Mouse (Mus musculus): ENCODE results near the gene 2810408A11Rik. TPM values are rescaled to one million over a fixed set of nuclear protein-coding genes. Genes with fewer than 3 reads are reported as not detected.
"Not testable (repeated sequence)": the region's sequence is repeated elsewhere in the genome, so short reads cannot be mapped to it uniquely, and the experiment has no call there.

The 2810408A11Rik gene
- total RNA-seq, 2 experiments from 2014 or later, result 1.5 to 2.1 TPM

GRCm38 (mm10) chr11:69932254-69932653, 31.5 kb upstream of the 2810408A11Rik start:
- DNase-seq (ENCODE audit: low spot score in 2 of 2), result no peak

DNA sequence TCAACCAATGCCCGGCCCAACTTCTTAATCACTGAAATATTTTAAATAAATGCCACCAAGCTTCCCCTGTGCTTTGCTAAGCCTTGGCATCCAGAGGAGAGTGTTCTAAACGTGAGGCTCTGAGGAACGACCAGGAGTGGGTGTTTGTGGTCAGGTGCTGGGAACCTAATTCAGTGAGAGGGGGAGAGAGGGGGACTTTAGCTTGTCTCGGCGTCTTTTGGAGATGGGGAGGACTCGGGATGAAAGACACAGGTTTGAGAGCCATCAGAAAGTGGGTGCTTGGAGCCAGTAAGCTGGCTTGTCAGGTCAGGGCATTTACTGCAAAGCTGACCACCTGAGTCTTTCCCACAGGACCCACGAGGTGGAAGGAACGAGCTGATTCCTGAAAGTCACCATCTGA, 31.0 kb upstream of the 2810408A11Rik start:
- DNase-seq (ENCODE audit: low spot score in 2 of 2), result no peak

DNA sequence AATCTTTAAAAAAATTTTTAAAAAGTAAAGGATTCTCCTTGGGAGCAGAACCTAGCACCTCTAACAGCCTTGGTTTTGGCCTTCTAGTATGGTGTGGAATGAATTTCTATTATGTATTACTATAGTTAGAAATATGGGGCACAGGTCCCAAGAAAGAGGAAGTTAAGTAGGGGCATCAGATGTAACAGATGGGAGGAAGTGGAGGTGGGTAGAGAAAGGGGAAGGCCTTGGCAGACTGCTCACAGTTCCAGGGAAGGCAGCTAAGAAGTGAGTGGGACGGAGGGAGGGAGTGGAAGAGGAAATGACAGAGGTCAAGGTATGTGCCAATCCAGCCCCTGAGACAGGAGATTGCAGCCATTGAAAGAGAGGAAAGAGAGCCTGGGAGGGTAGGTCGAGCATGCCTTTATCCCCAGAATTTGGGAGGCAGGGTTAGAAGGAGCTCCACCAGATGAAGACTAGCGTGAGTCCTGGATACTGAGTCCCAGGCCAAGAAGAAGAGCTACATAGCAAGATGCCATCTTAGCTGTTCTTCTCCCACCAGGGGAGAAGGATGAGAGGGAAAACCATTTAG, 30.3 kb upstream of the 2810408A11Rik start:
- DNase-seq (ENCODE audit: low spot score in 2 of 2), result no peak

DNA sequence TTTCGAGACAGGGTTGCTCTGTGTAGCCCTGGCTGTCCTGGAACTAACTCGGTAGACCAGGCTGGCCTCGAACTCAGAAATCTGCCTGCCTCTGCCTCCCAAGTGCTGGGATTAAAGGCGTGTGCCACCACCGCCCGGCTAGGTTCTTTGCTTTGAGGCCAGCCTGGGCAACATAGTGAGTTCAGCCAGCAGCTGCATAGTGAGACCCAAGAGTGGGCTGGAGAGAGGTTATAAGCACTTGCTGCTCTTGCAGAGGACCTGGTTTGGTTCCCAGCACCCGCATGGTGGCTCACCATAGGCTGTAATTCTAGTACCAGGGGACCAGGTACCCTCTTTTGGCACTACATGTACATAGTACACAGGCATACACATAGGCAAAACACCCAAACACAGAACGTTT, 29.4 kb upstream of the 2810408A11Rik start:
- not testable (repeated sequence) for DNase-seq (ENCODE audit: low spot score in 2 of 2)

DNA sequence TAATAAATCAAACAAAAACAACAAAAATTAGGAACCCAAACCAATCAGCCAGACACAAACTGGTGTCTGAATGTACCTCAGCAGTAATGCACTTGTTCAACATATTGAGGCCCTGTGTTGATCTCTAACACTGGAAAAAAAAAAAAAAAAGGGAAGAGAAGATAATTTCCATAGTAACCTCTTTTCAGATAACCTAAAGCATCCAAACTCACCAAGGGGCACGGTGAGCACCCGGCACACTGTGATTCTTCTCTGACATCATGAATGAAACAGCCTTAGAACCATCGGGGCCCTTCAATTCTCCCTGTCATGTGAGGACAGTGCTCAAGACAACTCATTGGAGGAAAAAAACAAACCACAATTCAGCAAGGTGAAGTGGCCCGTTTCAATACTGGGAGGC, 28.9 kb upstream of the 2810408A11Rik start:
- DNase-seq (ENCODE audit: low spot score in 2 of 2), result no peak

- DNase-seq (ENCODE audit: low spot score in 2 of 2), result no peak
Measured at GRCm38 (mm10) chr11:69927501-69927900, 26.7 kb upstream of the 2810408A11Rik start.

DNA sequence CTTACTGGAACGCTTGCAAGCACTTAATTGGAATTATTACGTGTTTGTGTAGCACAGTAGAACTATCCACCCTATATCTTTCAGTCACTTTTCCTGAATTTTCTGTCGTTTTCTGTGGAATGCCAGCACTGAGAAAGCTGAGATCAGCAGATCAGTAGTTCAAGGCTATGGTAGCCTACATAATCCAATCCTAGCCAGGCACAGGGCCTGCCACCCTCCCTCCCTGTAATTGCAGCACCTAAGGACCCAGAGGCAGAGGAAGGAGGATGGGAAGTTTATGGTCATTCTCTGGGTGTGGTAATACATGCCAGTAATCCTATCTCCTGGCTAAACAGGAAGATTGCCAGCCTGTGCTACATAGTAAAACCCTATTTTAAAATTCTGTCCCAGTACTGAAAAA, 22.0 kb upstream of the 2810408A11Rik start:
- no peak for DNase-seq (ENCODE audit: low spot score in 2 of 2)

GRCm38 (mm10) chr11:69922012-69922756, 21.4 kb upstream of the 2810408A11Rik start:
- DNase-seq (ENCODE audit: low spot score in 2 of 2), result no peak

DNA sequence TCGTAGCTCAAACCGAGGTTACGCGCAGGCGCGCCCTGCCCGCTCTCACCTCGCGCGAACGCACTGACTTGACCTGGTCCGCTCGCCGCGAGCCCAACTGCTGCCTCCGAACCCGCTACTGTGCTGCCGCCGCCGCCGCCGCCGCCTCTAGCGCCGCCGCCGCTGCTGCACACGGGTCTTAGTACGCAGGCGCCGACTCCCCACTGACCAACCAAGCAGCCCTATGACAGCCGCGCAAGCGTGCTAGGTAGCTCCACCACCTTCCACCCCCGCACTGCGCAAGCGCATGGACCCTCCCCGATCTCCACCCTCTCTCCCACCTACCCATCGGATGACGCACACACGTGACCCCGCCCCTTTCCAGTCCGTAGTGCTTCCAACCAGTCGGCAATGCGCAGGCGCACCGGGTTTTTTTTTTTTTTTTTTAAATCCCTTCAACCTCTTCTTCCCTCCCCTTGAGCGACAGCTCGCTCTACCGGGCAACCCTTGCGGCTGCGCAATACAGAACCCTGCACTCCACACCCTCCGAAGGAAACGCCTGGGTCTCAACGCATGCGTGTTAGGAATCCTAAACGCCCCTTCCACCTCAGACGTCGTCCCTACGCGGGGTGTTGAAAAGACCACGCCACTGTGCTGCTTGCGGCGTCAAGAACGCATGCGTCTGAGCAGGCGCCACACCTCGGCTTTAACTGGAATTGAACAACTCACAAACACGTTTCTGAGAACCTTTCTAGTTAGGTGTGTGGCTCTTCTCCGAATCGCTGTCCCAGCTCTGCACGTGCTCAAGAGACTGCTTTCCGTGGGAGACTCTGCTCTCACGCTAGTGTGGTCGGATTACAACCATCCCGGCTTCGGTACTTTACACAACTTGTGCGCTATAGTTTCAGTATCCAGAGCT, 20.6 kb upstream of the 2810408A11Rik start, which contains the start of gene Eif5a:
Gene Eif5a (minus strand): TSS at position 845 of the 898 bp plus-strand sequence.
- DNase-seq (ENCODE audit: low spot score in 2 of 2), result peak; percentile 100

- no peak for DNase-seq (ENCODE audit: low spot score in 2 of 2)
Measured at GRCm38 (mm10) chr11:69920266-69921031, 19.7 kb upstream of the 2810408A11Rik start.

GRCm38 (mm10) chr11:69919661-69920265, 19.0 kb upstream of the 2810408A11Rik start:
- peak; percentile 53 to 63 for DNase-seq (ENCODE audit: low spot score in 2 of 2)

GRCm38 (mm10) chr11:69919053-69919452, 18.3 kb upstream of the 2810408A11Rik start:
- DNase-seq (ENCODE audit: low spot score in 2 of 2), result no peak

GRCm38 (mm10) chr11:69918118-69918517, 17.3 kb upstream of the 2810408A11Rik start:
- DNase-seq (ENCODE audit: low spot score in 2 of 2), result no peak

GRCm38 (mm10) chr11:69917379-69917948, 16.7 kb upstream of the 2810408A11Rik start:
- DNase-seq (ENCODE audit: low spot score in 2 of 2), result no peak

DNA sequence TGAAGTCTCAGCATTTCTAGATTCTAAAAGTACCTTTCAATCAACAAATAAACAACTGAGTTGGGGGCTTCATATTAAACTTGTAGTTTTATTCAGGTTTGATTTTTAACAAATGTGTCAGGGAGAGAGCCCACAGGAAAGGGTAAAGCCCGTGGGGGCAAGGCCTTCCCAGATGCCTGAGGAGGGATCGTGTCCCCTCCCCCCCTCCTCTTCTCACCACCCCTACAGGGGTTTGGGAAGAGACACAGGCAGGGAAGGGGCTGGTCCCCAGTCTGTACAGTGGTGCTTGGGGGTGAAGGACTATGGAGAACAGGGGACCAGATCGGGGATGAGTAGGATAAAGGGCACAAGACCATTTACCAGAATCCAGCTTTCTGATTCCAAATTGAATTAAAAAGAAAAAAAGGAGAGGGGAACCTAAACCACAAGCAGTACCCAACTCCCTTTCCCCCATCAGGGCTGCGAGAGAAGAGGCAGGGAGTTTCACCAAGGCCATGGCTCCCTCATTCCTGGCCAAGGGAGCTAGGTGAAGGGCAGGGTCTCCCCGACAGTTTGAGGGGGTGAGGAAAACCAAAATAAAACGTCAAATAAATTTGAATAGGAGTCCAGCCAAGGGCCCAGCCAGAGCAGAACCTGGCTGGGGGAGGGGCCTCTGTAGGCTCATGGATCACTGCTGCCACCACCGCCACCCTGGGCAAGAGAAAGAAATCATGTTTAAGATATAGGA, 16.0 kb upstream of the 2810408A11Rik start:
- DNase-seq (ENCODE audit: low spot score in 2 of 2), result not testable (repeated sequence)

- no peak for DNase-seq (ENCODE audit: low spot score in 2 of 2)
Measured at GRCm38 (mm10) chr11:69915667-69916627, 15.2 kb upstream of the 2810408A11Rik start.

- DNase-seq (ENCODE audit: low spot score in 2 of 2), result no peak
Measured at GRCm38 (mm10) chr11:69914917-69915430, 14.2 kb upstream of the 2810408A11Rik start.

GRCm38 (mm10) chr11:69914372-69914764, 13.6 kb upstream of the 2810408A11Rik start:
- no peak for DNase-seq (ENCODE audit: low spot score in 2 of 2)
